Mouse (Mus musculus): Measurements from ENCODE around the gene Nanos3.

The Nanos3 gene

DNA sequence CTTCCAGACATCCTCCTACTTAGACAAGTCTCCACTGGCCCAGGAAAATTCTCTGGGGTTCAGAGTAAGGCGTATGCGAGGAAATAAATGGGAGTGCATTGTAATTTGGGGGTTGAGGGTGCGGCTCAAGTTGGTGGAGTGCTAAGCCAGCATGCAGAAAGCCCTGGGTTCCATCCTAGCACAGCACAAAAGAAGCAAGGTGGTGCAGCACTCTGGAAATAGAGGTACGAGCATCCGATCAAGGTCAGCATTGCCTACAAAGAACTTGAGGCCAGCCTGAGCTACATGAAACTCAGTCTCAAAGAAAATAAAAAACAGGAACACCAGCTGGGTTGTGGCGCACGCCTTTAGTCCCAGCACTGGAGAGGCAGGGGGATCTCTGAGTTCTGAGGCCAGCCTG is at the start of gene Nanos3:
Nanos3 (minus strand) TSS at position 101 of the 400 bp plus-strand sequence.
- no peak for DNase-seq (ENCODE audit: low spot score)

DNA sequence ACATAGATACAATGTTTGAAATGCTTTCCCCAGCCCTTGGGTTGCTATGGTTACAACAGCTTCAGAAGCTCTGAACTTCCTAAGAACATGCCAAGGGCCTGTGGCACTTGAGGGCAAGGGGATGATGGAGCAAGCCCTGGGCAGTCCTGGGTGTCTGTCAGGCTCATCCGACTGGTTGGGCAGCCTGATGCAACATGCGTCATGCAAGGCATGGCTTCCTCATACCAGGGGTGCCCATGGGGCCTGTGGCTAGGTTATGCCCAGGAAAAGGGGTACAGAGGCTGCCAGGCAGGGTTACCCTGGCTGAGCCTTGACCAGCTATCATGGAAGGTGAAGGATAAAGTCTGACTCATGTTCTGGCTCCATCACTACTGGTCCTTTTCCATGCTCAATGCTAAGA is 48.0 kb upstream of the Nanos3 start:
- DNase-seq (ENCODE audit: low spot score) = no peak

DNA sequence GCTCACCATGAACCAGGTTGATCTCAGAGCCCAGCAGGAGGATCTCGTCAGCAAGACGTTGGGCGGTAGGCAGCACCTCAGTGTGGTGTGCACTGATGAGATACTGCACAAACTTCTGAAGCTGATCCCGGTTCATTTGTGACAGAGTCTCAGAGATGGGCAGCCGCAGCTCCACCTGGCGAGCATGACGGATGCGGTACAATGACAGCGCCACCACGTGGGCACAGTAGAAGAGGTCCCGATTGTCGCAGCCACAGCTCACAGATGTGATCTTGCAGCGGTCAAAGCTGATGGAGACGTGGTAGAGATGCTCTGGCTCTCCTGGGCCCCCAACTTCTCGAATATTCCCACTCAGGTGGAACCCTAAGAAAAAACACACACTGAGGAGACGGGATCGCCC is 45.7 kb upstream of the Nanos3 start:
- no peak for DNase-seq (ENCODE audit: low spot score)

DNA sequence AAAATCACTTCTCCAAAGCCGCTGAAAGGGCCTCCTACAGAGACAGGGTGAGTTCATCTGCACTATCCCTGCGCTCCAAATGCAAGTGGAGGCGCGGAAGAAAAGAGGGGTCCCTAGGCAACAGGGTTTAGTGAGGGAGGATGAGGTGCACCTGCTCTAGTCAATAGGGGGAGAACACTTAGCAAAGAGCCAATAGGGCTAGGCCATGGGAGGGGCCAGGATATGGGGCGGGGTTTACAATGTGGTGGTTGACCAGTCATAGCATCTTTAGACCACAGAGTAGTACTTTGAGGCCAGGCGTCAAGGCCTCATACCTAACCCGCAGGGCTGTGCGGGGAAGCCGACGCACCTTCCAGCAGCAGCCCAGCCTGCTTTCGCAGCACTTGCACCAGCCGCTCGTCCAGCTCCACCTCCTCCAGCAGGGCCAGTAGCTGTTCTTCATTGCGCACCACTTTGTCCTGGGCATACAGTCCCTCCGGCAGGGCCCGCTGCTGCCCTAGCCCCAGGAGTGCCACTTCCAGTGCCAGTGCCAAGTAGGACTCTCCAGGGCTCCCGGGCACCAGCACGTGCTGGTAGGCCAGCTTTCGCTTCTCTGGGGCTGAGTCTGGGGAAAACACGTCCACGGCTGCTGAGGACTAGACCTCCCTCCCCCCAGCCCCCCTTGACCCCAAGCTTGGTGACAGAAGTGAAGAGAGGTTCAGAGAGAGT is 38.5 kb upstream of the Nanos3 start:
- no peak for DNase-seq (ENCODE audit: low spot score)

DNA sequence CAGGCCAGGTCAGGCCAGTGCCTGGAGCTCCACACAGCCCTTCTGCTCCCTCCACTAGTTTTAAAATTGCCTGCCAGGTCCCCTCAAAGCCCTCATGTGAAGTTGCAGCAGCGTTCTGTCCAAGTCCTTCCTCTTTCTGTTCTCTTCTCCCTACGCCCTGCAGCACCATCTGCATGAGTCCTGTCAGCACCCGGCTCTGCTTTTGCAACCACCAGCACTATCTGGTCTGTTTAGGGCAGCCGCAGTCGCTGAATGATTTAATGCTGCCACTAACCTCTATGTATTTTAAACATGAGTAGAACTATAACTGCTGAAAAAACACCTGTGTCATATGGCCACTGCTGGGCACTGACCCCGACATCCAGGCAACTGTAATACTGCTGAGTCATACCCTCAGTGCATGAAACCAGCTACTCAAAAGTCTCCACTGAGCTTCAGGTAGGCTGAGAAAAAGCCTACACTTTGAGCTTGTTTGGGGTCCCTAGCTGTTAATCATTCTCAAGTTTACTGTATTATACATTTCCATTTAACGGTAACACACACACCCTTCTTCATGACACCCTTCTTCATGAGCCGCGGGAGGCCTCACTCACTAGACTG is 37.6 kb upstream of the Nanos3 start:
- no peak for DNase-seq (ENCODE audit: low spot score)

DNA sequence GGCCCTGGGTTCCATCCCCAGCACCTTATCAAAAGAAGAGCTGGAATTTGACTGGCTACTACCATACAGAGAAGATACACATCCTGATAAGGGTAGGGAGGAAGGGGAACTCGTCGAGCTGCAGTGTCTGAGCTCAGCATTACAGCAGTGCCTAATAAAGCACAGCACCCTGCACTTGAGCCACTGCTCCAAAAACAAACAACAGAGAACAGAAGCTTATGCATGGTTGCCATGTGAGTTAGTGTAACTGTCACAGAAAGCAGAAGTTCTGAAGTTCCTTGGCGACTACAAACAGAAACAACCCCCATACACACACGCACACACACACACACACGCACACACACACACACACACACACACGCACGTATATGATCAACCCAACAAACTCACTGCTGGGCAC is 35.1 kb upstream of the Nanos3 start:
- no peak for DNase-seq (ENCODE audit: low spot score)

DNA sequence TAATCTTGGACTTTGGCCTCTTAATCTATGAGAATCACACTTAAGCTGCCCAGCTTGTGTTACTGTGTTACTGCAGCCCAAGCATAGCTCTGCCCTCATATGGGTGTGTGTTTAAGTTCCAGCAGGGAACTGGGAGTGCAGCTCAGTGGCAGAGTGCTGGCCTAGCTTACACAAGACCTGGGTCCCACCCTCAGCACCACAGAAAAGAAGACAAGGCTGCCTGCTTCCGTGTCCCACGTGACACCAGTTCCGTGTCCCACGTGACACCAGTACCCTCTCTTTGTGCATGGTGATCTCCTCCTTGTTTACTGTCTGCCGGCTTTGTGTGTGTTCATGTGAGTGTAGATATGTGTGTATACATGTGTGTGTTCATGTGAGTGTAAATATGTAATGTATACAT is 33.1 kb upstream of the Nanos3 start:
- no peak for DNase-seq (ENCODE audit: low spot score)

DNA sequence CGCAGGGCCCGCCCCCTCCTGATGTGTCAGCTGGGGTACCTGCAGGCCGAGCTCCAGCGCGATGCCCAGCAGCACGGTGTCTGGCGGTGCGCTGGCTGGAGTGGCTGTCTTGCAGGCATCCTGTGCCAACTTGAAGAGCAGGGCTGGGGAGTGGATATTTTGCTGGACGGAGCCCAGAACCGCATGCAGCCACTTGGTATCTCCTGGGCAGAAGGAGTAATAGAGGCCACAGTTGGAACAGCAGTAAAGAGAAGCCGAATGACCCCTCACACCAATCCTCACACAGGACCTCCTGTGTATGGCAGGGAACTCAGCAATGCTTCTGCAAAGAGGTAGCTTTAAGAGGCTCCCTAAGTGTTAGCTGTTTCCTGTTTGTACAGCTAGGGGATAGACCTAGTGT is 32.2 kb upstream of the Nanos3 start:
- DNase-seq (ENCODE audit: low spot score) = no peak

DNA sequence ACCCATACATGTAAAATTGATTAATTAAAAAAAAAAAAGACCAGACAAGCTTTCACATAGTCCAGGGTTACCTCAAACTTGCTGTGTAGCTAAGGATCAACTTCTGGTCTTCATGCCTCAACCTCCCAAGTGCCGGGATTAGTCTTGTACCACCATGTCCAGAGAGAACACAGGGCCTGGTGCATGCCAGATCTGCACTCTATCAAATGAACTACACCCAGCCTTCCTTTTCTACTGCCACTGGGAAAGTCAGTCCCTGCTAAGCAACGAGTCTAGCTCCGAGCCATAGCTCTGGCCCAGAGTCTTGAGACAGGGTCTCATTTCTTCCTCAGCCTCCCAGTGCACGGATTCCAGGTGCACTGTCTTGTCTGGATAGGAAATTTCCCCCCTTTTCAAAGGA is 28.3 kb upstream of the Nanos3 start:
- no peak for DNase-seq (ENCODE audit: low spot score)

DNA sequence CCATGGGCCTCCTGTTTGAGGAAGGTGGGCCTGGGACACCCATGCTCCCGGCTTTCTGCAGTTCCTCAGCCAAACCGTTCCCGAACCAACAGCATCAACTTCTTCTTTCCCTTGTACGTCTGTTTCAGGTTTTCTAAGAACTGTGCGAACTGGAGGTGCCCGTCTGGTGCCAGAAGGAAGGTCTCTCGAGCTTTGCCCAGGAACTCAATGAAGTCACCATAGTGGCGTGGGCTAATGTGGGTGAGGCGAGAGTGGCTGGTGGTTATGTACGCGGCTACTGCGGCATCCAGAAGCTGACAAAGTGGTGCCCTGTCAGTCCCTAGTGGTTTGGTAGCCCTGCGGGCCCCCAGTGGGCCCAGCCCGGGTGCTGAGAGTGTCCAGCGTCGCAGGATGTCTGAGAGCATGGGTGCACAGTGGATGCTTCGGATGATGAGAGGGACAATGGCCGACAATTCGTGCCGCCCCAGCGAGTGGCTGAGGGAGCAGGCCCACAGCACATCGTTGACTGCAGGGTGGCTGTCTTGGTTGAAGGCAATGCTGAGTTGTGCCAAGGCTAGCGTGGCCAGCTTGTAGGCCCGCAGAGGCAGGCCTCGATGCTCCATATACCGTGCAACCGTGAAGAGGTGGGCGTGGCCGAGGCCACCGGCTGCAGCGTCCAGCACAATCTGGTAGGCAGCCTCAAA is 27.0 kb upstream of the Nanos3 start:
- DNase-seq (ENCODE audit: low spot score) = no peak

DNA sequence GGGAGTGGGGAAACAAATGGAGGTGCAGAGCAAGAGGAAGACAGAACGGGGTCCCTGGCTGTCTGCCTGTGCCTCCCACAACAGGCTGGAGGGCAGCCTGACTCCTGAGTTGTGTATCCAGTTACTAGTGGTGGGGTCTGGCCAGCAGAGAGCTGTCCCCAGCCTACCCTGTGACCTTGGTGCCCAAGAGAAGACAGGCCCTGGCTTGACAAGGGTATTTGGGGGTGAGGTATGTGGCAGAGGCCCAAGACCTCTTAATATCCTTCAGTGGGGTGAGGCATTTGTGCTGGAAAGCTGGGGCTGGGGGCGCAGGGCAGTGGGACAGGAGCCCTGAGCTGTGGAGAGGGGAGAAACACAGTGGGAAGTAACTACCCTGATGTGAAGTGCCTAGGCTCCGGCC is 26.2 kb upstream of the Nanos3 start:
- DNase-seq (ENCODE audit: low spot score) = no peak

DNA sequence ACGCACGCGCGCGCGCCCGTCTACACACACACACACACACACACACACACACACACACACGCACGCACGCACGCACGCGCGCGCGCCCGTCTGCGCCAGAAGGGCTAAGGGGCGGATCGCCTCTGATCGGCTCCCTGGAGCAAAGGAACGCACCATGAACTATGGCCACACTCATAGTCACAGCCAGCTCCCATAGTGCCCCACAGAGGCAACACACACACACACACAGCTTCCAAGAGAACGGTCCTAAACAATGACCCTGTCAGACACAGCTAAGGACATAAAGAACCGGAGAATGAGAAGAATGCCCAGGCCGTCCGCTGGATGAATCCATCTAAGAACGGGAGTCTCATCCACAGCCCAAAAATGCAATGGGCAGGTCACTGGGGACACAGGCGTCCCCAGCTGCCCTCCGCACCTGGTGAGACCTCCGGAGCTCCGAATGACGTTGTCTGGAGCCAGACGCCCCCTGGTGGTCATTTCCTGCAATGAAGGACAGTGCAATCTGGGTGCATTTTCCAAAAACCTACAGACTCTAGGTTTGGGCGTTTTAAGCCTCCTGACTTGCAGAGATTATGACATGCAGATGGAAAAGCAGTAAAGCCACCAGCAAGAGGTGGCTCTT is 25.3 kb upstream of the Nanos3 start:
- peak; percentile 77 for DNase-seq (ENCODE audit: low spot score)

DNA sequence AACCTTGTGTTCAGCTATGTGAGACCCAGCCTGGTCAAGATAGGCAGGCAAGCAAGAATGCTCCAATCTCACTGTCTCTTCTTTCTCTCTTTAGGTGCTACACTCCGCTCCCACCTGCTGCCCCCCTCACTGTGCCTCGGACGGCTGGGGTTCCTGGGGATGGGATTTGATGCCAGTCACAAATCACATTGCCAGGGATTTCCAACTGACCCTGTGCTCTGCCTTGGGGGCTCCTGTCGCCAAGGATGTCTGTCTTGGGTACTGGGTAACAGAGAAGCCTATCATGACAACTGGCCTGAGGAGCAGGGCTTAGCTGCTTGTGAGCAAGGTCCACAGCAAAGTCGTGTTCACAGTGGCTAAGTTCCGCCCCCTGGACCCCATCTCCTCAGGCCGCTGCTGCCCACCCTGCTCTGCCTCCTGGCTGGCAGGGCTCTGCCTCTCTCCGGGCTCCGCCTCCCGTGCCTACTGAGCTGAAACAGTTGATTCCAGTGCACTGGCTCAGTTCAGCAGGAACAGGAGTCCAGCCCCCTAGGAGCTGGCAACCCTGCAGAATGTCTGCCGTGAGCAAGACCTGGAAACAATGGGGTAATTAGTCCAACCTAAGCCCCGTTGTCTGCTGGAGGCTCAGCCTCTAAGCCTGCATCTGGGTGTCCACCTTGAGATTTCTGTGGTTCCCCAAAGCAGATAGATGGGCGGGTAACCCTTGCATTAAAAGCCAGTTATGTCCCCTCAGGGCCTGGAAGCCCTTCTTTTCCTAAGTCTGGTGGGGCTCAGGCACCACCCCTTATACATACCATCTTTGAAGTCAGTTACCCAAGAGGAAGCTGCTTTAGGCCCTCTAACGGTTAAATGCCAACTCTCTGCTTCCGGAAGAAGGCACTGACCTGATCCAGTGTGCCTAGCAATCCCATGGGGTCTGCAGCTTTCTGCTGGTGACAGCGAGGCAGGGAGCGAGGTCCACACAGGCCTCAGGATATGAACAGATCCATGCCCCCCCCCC is 23.7 kb upstream of the Nanos3 start:
- no peak for DNase-seq (ENCODE audit: low spot score)

DNA sequence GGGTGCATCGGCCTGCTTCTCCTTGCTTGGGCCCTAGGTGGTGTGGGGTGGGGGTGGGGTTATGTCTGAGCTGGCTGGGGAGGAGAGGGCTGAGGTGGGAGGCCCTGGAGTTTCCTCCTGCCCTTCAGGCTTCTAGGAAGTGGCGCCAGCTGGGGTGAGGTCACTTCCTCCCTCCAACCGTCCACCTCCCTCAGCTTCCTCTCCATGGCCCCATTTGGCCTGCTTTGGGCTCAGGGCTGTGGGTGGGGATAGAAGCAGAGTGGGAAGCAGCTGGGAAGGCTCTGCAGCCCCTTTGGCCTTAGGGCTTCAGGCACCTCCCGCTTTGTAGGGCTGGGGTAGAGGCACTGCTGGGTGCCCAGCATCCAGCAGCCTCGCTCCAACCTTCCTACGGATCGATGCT is 22.8 kb upstream of the Nanos3 start:
- DNase-seq (ENCODE audit: low spot score) = peak; percentile 41

DNA sequence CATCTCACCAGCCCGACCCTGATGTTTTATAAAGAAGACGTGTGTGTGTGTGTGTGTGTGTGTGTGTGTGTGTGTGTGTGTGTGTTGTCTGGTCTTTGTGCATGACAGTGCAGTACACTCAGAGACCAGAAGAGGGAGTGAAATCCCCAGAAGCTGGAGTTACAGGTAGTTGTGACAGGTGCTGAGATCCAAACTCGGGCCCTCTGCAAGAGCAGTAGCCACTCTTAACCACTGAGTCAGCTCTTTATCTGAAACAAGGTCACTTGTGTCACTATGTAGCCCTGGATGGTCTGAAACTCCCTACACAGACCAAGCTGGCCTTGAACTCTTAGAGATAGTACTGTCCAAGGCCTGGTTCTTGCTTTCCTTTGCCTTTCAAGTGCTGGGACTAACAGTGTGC is 21.6 kb upstream of the Nanos3 start:
- no peak for DNase-seq (ENCODE audit: low spot score)

DNA sequence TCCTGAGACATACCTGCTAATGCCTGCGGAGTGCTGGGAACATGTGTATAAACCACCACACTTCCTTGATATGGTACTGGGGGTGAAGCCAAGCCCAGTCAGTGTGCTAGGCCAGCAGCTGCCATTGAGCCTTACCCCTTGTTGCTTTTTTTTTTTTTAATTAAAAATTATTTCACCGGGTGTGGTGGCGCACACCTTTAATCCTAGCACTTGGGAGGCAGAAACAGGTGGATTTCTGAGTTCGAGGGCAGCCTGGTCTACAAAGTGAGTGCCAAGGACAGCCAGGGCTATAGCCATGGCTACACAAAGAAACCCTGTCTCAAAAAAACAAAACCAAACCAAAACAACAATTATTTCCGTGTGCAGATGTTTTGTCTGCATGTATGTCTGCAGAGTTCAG is 20.1 kb upstream of the Nanos3 start:
- no peak for DNase-seq (ENCODE audit: low spot score)

DNA sequence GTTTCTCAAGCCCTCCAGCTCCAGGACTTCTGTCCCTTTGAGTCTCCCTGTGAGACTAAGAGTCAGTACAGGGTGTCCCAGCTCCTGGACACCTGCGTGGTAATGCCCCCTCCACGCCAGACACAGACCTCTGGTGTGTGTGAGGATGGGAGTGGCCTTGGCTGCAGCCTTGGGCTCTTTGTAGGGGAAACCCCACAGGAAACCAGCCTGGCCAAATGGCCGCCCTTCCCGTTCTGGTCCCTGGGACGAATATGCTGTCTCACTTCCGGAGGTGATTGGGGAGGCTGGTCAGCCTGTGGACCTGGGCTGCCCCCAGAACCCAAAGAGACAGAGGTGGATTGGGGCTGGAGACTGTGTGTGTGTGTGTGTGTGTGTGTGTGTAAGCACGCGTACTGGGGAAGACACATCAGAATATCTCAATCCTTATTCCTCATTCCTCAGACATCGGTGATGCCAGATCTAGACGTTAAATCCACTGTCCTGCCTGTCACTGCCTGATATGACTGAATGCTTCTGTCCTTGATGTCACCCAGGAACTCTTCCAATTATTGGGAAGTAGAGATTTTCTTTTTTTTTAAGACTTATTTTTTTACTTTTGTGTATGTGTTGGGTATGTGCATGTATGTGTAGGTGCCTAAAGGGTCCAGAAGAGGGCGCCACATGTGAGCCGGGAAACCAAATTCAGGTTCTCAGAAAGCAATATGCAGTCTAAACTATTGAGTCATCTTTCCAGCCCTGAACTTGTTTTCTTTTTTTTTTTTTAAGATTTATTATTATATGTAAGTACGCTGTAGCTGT is 19.2 kb upstream of the Nanos3 start:
- peak; percentile 68 for DNase-seq (ENCODE audit: low spot score)

DNA sequence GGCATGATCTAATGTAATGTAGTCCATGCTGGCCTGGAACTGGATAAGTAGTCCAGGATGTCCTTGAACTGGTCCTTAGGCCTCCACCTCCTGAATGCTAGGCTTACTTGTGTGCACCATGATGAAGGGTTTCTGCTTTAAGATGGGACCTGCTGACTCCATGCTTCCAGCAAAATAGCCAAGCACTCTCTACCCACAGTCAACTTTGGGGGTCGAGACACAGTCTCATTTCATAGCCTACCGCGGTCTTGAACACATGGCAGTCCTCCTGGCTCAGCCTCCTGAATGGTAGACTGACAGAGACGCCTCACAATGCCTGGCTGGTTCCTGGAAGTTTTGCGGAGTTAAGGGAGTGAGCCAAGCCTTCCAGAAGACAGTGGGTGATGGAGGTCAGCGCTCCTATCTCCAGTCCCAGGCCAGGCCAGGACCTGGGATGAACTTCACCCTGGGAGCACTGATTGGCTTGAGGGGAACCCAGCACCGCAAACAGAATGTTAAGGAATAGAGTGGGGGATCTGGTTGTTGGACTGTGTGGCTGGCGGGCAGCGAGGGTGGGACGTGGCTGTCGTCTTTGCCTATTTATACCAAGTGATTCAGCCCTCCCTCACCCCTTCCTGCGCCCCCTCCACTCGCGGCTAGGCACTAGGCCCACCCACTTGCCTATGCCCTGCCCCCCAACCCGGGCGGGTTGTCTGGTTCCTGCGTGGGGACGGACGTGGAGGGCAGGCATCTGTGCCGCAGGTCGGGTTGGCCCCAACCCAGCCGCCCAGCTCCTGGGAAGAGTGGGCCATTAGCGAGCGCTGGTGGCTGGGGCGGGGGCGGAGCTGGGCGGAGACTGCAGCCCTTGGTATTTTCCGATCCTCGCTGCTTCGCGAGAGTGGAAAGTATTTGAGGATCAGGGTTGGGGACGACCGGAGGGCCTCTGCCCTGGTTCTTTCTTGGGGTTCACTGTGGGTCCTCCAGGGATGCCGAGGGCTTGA is 18.2 kb upstream of the Nanos3 start:
- DNase-seq (ENCODE audit: low spot score) = peak; percentile 82

DNA sequence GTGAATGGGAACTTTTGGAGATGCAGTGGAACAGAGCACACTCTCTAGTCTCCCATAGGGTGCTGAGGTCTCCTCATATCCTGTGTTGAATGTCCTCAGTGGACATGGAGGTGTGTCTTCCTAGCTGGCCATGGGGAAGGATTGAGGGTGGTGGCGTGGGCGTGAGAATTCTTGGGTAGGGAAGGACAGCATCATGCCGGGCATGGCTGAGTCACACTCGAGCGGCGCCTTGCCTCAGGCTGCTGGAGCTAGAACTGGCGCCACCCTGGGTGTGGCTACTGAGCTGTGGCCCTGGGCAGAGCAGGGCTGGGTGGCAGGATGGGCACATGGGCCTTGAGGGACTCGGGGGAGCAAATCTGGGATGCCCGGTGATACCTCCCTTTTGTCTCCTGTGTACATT is 17.4 kb upstream of the Nanos3 start:
- DNase-seq (ENCODE audit: low spot score) = peak; percentile 53
